Mouse (Mus musculus) regulatory T cell (primary cell): ENCODE data around the gene Tlr7.
"Not testable (repeated sequence)": the region's sequence is repeated elsewhere in the genome, so short reads cannot be mapped to it uniquely, and the experiment has no call there.

Experiments used
- in situ Hi-C: fragments of 300-600 bp; cut with MboI, MseI; formaldehyde crosslinking; loops from one replicate; pipeline ENCODE4 v1.15.1; 2025; ENCODE audit warnings: high pct_unique_total_duplicates

Gene Tlr7

DNA sequence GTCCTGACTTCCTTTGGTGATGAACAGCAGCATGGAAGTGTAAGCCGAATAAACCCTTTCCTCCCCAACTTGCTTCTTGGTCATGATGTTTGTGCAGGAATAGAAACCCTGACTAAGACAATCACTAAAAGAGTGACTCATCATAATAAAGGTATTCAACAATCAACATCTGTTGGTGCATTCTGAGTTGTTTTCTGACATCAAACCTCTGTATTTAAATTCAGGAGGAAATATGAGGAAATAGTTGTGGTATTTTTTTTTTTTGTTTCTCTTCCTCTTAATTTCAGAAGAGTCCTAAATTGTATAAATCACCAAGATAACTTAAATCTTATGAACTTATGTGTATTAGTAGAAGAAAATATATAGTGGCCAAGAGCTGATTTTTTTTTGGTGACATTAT is 28.3 kb downstream of the Tlr7 start:
- in situ Hi-C loops: not testable (repeated sequence)

DNA sequence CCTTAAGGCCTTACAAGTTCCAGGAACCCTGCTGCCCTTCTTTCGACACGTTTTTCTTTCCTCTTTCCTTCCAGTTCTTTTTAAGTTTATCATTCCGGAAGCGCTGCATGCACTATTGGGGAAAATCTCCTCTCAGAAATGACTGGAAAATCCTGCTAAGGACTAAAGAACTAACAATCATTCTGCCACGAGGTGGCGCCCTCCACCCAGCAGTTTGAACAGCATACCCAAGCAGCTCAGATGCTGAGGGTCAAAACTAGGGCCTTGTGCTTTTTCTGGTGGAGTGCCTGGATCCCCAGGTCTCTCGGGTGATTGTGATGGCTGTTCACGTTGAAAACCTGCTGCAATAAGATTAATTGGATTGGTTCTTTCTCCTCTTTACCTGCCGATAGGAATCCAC is 53.4 kb downstream of the Tlr7 start:
- in situ Hi-C loops: loop anchor here (10.0 to 25.0 kb wide), 3 partner anchors 210 to 1028 kb away; no protein-coding TSS in a partner anchor

DNA sequence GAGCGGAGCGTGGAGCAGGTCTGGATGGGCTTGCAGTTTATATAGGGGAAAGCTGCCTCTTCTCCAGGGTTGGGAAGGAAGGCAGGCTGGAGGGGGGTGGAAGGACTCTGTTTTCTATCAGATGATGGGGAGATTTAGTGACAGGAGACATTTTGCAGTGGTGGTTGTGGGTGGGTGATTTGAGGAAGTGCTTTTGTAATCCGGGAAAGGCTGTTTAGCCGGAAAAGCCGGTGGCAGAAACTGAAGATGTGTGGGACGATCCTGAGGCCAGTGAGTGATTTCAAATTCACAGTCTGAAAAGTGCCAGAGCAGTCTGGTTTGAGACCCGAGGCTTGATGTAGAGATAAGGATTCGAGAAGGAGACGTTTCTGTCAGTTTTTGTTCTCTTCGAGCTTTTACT is 53.8 kb downstream of the Tlr7 start:
- in situ Hi-C loops: loop anchor here (10.0 to 25.0 kb wide), 3 partner anchors 211 to 1028 kb away; no protein-coding TSS in a partner anchor

DNA sequence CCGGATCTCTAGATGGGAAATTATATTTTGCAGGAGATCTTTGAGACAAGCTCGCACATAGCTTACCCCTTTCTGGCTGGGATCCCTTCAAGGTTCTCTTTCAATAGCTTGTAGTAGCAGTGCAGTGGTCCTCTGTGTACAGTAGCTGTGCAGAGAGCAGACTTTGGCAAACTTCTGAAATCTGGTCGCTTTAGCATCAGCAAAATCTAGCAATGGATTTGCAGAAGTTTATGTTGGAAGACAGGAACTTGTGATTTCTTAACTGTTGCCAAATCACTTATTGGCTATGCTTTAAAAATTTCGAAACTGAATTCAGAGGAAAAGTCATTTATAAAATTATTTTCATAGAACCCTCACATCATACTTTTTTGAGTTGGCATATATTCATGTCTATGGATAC is 66.3 kb downstream of the Tlr7 start, which contains the start of gene Tlr8:
TSS of gene Tlr8 (minus strand) at position 244 of the 400 bp plus-strand sequence.
- in situ Hi-C loops: no loop called here

DNA sequence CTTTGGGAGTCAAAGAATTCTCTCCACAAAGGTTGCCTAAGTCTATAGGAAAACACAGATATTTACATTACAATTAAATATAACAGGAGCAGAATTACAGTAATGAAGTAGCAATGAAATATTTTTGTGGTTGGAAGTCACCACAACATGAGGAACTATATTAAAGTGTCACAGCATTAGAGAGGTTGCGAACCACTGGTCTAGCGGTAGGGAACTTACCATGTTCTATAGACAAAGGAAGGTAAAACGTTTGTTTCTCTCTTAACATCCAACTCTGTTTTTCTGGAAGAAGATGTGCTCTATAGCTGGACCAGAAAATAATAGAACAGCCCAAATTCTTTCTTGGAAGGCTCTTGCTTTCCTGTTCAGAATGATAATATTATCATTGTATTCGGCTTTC is 66.8 kb downstream of the Tlr7 start:
- in situ Hi-C loops: no loop called here
